Mouse (Mus musculus): Measurements from ENCODE around the gene Upk3a. TPM values are rescaled to one million over a fixed set of nuclear protein-coding genes. Genes with fewer than 3 reads are reported as not detected.

Gene Upk3a
- polyA plus RNA-seq (2017; shearing (Covaris generic)) = not detected

GRCm38 (mm10) chr15:85016951-85017664 is at the start of gene Upk3a:
TSS of gene Upk3a (plus strand) at chr15:85017141.
- ATAC-seq = no peak

DNA sequence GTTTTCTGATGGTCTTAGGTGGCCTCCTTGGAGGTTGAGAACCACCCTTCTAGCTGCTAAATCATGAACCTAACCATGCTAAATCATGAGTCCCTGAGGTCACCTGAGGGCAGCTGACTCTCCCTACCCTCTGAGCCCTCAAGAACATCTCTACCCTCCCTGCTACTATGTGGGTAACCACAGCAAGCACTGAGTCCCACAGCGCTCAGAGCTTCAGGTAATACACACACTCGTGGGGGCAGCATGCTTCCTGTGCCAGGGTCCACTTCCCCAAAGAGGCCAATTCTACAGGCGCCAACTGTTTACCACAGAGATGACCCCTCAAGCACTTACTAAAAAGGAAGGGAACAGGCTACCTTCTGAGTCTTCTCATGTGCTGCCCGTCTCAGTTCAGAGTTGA is 48.4 kb upstream of the Upk3a start:
- ATAC-seq = no peak

GRCm38 (mm10) chr15:84972860-84973543 is 43.9 kb upstream of the Upk3a start:
- no peak for ATAC-seq

DNA sequence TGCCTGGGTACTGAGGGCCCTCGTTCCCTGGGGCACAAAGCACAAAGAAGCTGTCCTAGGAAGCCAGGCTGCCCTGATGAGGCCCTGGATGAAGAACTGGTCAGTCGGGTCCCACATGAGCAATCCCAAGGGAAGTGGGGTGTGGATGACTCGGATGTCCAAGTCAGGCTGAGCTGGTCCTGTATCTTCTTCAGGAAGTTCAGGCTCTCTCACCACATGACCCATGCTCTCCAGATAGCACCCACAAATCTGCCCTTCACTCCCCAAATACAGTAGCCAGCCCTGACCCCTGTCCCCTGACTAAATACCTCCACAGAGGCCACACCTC is 43.4 kb upstream of the Upk3a start:
- ATAC-seq = no peak

DNA sequence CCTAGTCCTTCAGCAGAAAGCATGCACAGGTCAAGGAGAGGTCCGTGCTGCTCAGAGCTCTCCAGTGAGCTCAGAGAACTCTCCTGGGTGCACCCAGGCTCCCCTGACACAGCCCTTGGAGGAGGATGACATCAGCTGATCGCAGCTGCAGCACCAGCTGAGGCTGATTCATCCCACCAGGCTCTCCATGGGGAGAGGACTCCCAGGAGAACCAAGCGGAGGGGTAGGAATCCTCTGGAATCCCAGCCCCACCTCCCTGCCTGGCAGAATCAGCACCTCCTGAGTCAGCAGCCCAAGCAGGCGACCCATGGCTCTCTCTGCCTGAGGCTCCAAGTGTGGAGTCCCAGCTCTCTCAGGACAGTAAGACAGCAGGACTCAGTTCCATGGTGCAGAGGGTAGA is 41.2 kb upstream of the Upk3a start:
- no peak for ATAC-seq

GRCm38 (mm10) chr15:84981609-84982313 is 35.2 kb upstream of the Upk3a start:
- no peak for ATAC-seq

DNA sequence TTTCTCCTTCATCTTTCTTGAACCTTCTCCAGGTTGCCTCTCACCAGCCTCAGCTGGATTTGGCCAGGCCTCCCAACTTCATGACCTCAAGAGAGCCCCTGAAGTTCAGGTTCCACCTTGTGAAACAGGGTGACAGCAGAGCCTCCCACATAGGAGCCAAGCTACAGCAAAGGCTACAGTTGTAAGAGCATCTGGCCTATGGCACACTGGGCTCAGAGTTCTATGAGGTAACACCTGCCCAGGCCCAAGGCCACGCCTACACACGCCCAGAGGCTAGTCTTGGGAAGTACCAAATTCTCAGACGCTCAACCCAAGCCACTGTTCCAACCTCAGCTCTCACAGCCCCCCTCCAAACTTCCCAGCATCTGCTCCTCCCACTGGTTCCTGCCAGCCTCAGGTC is 34.1 kb upstream of the Upk3a start:
- no peak for ATAC-seq

DNA sequence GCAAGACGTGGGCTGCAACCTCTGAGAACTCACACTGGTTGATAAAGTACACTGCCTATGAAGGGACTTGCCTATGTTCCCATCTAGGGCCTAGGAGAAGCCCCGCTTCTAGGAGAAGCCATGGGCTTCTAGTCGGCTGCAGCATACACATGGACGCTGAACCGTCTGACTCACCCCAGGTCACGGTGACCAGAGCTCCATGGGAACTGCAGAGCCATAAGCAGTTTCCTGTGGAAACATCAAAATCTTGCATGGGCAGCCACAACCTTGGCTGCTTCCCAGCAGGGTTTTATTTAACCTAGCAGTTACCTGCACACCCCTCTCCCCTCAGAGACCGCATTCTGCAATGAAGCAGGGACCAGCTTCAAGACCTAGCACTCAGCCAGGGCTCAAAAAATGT is 33.2 kb upstream of the Upk3a start:
- ATAC-seq = no peak

GRCm38 (mm10) chr15:84985516-84986160 is 31.3 kb upstream of the Upk3a start:
- ATAC-seq = no peak

GRCm38 (mm10) chr15:84986171-84987019 is 30.5 kb upstream of the Upk3a start:
- no peak for ATAC-seq

DNA sequence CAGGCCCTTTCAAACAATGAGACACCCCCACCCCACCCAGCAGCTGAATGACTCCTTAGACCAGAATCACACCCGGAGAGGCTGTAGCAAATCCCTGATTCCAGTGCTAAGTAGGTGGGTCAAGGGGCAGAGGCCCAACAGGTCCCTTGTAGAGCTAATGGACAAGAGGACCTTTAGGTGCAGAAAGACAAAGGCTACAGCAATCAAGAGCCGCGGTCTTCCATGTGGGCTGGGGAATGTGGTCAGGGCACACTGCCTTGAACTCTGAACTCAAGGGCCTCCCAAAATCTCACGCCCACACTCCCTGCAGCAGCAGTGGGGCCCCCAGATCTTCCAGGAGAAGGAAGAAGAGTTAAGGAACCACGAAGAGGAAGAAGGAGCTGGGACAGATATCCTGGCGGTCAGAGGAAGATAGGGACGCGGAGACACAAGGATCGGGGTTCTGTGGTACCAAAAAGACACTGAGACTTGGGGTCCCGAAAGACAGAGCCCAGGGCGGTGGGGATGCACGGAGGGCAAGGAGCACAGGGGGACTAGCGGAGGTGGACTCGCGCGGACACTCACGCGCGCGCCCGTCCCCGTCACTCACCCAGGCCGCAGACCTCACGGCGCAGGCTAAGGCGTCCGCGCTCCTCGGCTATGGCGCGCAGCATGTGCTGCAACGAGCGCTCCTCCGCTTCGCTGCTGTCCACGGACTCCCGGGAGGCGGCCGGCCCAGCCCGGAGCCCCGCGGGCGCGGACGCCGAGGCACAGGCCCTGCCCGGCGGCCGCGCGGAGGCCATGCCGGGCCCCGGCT is 29.7 kb upstream of the Upk3a start:
- ATAC-seq = peak; percentile 9

DNA sequence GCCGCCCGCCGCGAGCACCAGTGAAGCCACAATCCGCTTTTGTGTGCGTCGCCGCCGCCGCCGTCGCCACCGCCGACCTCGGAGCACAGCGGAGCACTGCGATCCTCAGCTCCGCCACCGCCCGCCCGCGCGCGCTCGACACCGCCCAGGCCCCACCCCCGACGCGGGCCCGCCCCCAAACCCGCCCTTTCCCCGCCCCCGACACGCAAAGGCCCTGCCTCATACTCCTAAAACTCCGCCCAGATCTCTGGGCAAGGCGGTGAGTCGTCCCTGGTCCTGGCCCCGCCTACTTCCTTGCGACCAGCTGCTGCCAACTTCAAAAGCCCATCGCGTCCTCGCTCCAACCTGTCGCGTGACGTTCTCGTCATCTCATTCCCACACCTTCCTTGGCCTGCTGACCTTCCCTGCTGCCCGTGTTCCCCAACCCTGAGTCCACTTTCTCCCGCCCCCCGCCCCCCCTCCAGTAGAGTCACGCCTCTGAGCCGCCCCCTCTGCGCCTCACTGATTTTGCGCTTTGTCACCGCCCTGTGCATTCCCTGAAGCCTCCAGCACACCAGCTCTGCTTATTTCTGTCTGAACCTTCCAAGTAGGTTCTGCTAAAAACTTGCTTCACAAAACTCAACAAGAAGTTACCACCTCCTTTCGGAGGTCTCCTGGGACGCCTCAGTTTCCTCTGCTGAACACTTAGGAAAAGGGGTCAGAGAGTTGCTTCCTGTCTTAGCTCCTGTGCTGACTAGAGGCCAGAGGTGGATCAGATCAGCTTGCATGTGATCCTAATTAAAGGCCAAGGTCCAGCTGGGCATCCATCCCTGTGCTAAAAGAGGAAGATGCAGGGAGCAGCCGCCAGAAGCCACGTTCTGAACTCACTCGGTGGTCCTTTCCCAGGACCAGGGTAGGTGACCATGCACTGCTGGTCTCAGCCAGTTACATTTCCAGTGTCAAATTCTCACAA is 28.8 kb upstream of the Upk3a start, which contains the start of gene 5031439G07Rik:
Gene 5031439G07Rik, minus strand, starts transcription at position 678 of the 952 bp plus-strand sequence.
- peak; percentile 91 for ATAC-seq

DNA sequence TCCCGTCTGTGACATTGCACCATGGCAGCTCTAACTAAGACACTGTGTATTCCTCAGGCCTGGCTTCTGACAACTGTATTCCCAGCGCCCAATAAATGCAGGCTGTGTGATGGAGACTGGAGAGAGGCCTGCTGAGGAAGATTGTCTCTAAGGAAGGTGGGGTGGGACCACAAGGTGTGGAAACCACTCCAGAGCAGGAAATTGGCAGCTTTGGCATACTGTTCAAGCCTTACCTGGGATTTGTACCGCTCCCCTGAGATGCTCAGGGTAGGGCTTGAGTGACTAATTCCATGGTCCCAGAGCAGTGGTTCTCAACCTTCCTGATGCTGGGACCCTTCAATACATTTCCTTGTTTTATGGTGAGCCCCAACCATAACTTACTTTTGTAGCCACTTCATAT is 27.8 kb upstream of the Upk3a start:
- ATAC-seq = no peak

- ATAC-seq = no peak
Observed at GRCm38 (mm10) chr15:84989771-84990170, 27.2 kb upstream of the Upk3a start.

GRCm38 (mm10) chr15:84994498-84994897 is 22.4 kb upstream of the Upk3a start:
- no peak for ATAC-seq

DNA sequence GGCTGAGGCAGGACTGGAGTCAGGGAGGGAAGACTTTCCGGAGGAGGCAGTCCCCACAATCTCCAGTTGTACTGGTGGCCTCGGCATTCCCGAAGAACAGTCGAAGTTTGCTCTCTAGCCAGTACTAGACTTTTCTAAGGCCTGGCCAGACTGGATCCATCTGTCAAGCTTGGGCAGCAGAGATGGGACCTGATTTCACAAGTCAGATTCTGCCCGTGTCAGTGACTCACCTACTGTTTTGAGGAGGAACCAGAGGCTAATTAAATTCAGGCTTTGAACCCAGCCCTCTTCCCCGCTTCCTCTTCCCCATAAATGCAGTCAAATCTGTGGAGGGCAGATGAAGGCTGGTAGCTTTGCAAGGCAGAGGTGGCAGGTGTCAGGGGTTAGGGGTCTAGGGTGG is 21.9 kb upstream of the Upk3a start:
- no peak for ATAC-seq

GRCm38 (mm10) chr15:84995967-84996366 is 21.0 kb upstream of the Upk3a start:
- ATAC-seq = no peak

- no peak for ATAC-seq
Observed at GRCm38 (mm10) chr15:84997768-84998454, 19.0 kb upstream of the Upk3a start.

DNA sequence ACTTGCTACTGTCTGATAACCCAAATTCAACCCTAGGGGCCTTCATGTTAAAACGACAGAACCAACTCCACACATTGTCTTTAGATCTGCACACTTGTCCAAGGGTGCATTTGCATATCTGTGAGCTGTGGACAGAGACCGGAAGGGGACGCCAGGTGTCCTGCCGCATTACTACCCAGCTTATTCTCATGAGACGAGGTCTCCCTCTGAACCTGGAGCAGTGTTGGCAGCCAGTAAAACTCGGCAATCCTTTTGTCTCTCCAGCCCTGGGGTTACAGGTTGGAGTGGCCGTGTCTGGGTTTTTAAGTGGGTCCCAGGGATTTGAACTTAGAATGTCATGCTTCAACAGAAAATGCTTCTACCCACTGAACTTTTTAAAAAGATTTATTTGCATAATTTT is 17.0 kb upstream of the Upk3a start:
- no peak for ATAC-seq
